ENCODE assay signal across 12 mouse cellular contexts in genomic region chr2:180726658-180727442, GRCm38 (mm10). TPM values are rescaled to one million over a fixed set of nuclear protein-coding genes. Genes with fewer than 3 reads are reported as not detected.
A peak's percentile ranks its signal among the peaks of the same experiment; 100 is the strongest.
DNase-seq lines count a peak whose midpoint lies in the region; ATAC-seq and TF ChIP-seq lines count a peak whose summit lies in the region.
"Had no signal": no experiment of that assay in that cellular context is flagged by ENCODE, and none has a peak within 500 bp of the region (broad histone marks: within the 10 kb centered on the region; RNA-seq: fewer than 3 reads in every experiment).

No protein-coding gene starts in this region.

- no peaks in the 10 kb centered on the region for H3K27me3 ChIP-seq in heart, adult 2 months (ENCODE audit: control insufficient read depth, insufficient read depth, low read length)
- H3K27me3 ChIP-seq in thymus, adult 2 months (ENCODE audit: control insufficient read depth, insufficient read depth, low read length): no peaks in the 10 kb centered on the region
- H3K27me3 ChIP-seq in midbrain, embryonic 16.5 days (ENCODE audit: control insufficient read depth, insufficient read depth, low read depth, low read length): no peaks in the 10 kb centered on the region
- H3K27me3 ChIP-seq: forebrain, embryonic 15.5 days; stomach, embryonic 15.5 days had no signal

- TF ChIP-seq EP300 in heart, adult 2 months (IDR thresholded peaks at IDR 0.05; ENCODE audit: insufficient read depth, low read depth, low read length): no peak

- 37% methylated on average over 6 of the region's 6 CpGs for WGBS in heart, adult 2 months
- 10% methylated on average over 6 of the region's 6 CpGs for WGBS in thymus, adult 2 months
- WGBS in midbrain, embryonic 16.5 days: 76% methylated on average over 6 of the region's 6 CpGs

- no peaks in the 10 kb centered on the region for H3K79me2 ChIP-seq in heart, adult 2 months (replicated peaks; ENCODE audit: control insufficient read depth, insufficient read depth, low read length)

- no peaks in the 10 kb centered on the region for H3K36me3 ChIP-seq in heart, adult 2 months (ENCODE audit: control insufficient read depth, insufficient read depth, low read length)
- H3K36me3 ChIP-seq in thymus, adult 2 months (ENCODE audit: control insufficient read depth, insufficient read depth, low read length): peaks cover 7% of the 10 kb centered on the region; the same call in 1 of the 2 replicates
- peaks cover 4% of the 10 kb centered on the region for H3K36me3 ChIP-seq in midbrain, embryonic 16.5 days (ENCODE audit: control insufficient read depth, insufficient read depth, low read length)

- no peak overlapping the region for H3K27ac ChIP-seq in heart, adult 2 months
- H3K27ac ChIP-seq in thymus, adult 2 months (ENCODE audit: control insufficient read depth, insufficient read depth, low read length): peak overlapping the region; percentile 56
- no peak overlapping the region for H3K27ac ChIP-seq in midbrain, embryonic 16.5 days (ENCODE audit: low read length)
- H3K27ac ChIP-seq: forebrain, embryonic 15.5 days; stomach, embryonic 15.5 days had no signal

- H3K9me3 ChIP-seq in midbrain, embryonic 16.5 days (replicated peaks; ENCODE audit: control insufficient read depth, low read length, poor library complexity, severe bottlenecking): no peaks in the 10 kb centered on the region
- H3K9me3 ChIP-seq: forebrain, embryonic 15.5 days; G1E; stomach, embryonic 15.5 days had no signal

- TF ChIP-seq CTCF in heart, adult 2 months (IDR thresholded peaks at IDR 0.05): no peak
- TF ChIP-seq CTCF in thymus, adult 2 months (IDR thresholded peaks at IDR 0.05; ENCODE audit: borderline replicate concordance, control insufficient read depth, extremely low read depth, insufficient read depth, low read length, poor library complexity): no peak

- DNase-seq in heart, adult 2 months: peak; percentile 42 to 62
- DNase-seq in heart, postnatal 25 days (ENCODE audit: low spot score): no peak
- peak; percentile 62 for DNase-seq in lung, postnatal 25 days (ENCODE audit: low spot score)
- peak; percentile 65 for DNase-seq in thymus, adult 2 months
- no peak for DNase-seq in embryo, embryonic 10.5 days (ENCODE audit: low spot score)
- no peak for DNase-seq in retina, embryonic 14.5 days (ENCODE audit: low spot score)

- peaks cover 13% of the 10 kb centered on the region for H3K4me1 ChIP-seq in heart, adult 2 months (ENCODE audit: control insufficient read depth, insufficient read depth, low read length)
- H3K4me1 ChIP-seq in thymus, adult 2 months (replicated peaks; ENCODE audit: control insufficient read depth, insufficient read depth, low read length): peaks cover 61% of the 10 kb centered on the region
- H3K4me1 ChIP-seq in midbrain, embryonic 16.5 days (ENCODE audit: control insufficient read depth, insufficient read depth, low read length): no peaks in the 10 kb centered on the region
- H3K4me1 ChIP-seq: forebrain, embryonic 15.5 days had no signal

- no peak for TF ChIP-seq POLR2A in heart, adult 2 months (IDR thresholded peaks at IDR 0.05; ENCODE audit: insufficient read depth, low read depth, low read length)
- 0 out of 2 replicates have a peak, but pooled peaks have one; percentile 34 for TF ChIP-seq POLR2A in thymus, adult 2 months (IDR thresholded peaks at IDR 0.05; ENCODE audit: control insufficient read depth, extremely low read depth, insufficient read depth, low read length, poor library complexity)

- no peak overlapping the region for H3K4me2 ChIP-seq in midbrain, embryonic 16.5 days (ENCODE audit: low read length)
- H3K4me2 ChIP-seq: forebrain, embryonic 15.5 days had no signal

- H3K4me3 ChIP-seq in heart, adult 2 months: no peak overlapping the region
- no peak overlapping the region for H3K4me3 ChIP-seq in thymus, adult 2 months (ENCODE audit: control insufficient read depth, insufficient read depth, low read length)
- no peak overlapping the region for H3K4me3 ChIP-seq in midbrain, embryonic 16.5 days (ENCODE audit: low read depth, low read length)
- H3K4me3 ChIP-seq: forebrain, embryonic 15.5 days; stomach, embryonic 15.5 days had no signal

- ATAC-seq in activated CD4-positive, CD25-positive, alpha-beta regulatory T cell, adult 4 months: peak; percentile 83
- ATAC-seq in midbrain, embryonic 16.5 days: no peak
- ATAC-seq: forebrain, embryonic 15.5 days had no signal

- no peak overlapping the region for H3K9ac ChIP-seq in heart, adult 2 months (ENCODE audit: low read depth, low read length)
- H3K9ac ChIP-seq in midbrain, embryonic 16.5 days (ENCODE audit: low read depth, low read length): no peak overlapping the region
- H3K9ac ChIP-seq: forebrain, embryonic 15.5 days; stomach, embryonic 15.5 days had no signal

- intact Hi-C loops in heart, adult 2 months (cut with DNase I): loop anchor here (5.0 kb wide), 1 partner anchor 50 kb away; no protein-coding TSS in a partner anchor
- intact Hi-C loops in heart, postnatal 25 days (cut with DNase I): no loop called here

RNA-seq across cellular contexts. Expression of gene Slc17a9, which starts 1.8 kb away (rescaled TPM):
- total RNA-seq in heart, adult 2 months (2021): under 1 TPM; 0.42 to 0.43 TPM
- polyA plus RNA-seq in heart, adult 2 months (2012; rRNA removed): 2.4 and 2.6 TPM in 2 replicates
- total RNA-seq in heart, postnatal 25 days (2021): under 1 TPM in 1 of 2 experiments, not detected in 1; 0.39 TPM
- 10 to 100 TPM; 68.7 to 77.6 TPM for polyA plus RNA-seq in activated CD4-positive, CD25-positive, alpha-beta regulatory T cell, adult 4 months (2017; shearing (Covaris generic))
- polyA plus RNA-seq in thymus, adult 2 months (2012; rRNA removed): 24.9 and 26.4 TPM in 2 replicates
- polyA plus RNA-seq in midbrain, embryonic 16.5 days (2015; fragmentation: Nextera tagmentation; extraction: Ambion mirVana): 0.11 and 0.24 TPM in 2 replicates

RNA-seq across cellular contexts. Expression of gene Gid8, which starts 16.9 kb away (rescaled TPM):
- total RNA-seq in heart, adult 2 months (2021): 10 to 100 TPM; 59.3 to 61.3 TPM
- 38.9 and 70.7 TPM in 2 replicates for polyA plus RNA-seq in heart, adult 2 months (2012; rRNA removed)
- total RNA-seq in heart, postnatal 25 days (2021): 10 to 100 TPM; 62.9 to 64.3 TPM
- 10 to 100 TPM; 22.3 to 24.5 TPM for polyA plus RNA-seq in activated CD4-positive, CD25-positive, alpha-beta regulatory T cell, adult 4 months (2017; shearing (Covaris generic))
- 34.9 and 35.5 TPM in 2 replicates for polyA plus RNA-seq in thymus, adult 2 months (2012; rRNA removed)
- 55.1 and 57.1 TPM in 2 replicates for polyA plus RNA-seq in midbrain, embryonic 16.5 days (2015; fragmentation: Nextera tagmentation; extraction: Ambion mirVana)

RNA-seq across cellular contexts. Expression of gene Dido1, which starts 17.1 kb away (rescaled TPM):
- total RNA-seq in heart, adult 2 months (2021): 10 to 100 TPM; 30.7 to 30.8 TPM
- polyA plus RNA-seq in heart, adult 2 months (2012; rRNA removed): 8.6 and 13.8 TPM in 2 replicates
- total RNA-seq in heart, postnatal 25 days (2021): 10 to 100 TPM; 27.2 to 31.4 TPM
- polyA plus RNA-seq in activated CD4-positive, CD25-positive, alpha-beta regulatory T cell, adult 4 months (2017; shearing (Covaris generic)): 10 to 100 TPM; 35.0 to 46.9 TPM
- polyA plus RNA-seq in thymus, adult 2 months (2012; rRNA removed): 40.7 and 42.2 TPM in 2 replicates
- polyA plus RNA-seq in midbrain, embryonic 16.5 days (2015; fragmentation: Nextera tagmentation; extraction: Ambion mirVana): 23.9 and 26.8 TPM in 2 replicates

RNA-seq across cellular contexts. Expression of gene Bhlhe23, which starts 49.9 kb away (rescaled TPM):
- not detected for total RNA-seq in heart, adult 2 months (2021)
- not detected in 2 replicates for polyA plus RNA-seq in heart, adult 2 months (2012; rRNA removed)
- total RNA-seq in heart, postnatal 25 days (2021): not detected
- polyA plus RNA-seq in activated CD4-positive, CD25-positive, alpha-beta regulatory T cell, adult 4 months (2017; shearing (Covaris generic)): not detected
- polyA plus RNA-seq in thymus, adult 2 months (2012; rRNA removed): 0.16 and 0.46 TPM in 2 replicates
- polyA plus RNA-seq in midbrain, embryonic 16.5 days (2015; fragmentation: Nextera tagmentation; extraction: Ambion mirVana): 10.1 and 10.4 TPM in 2 replicates
- polyA plus RNA-seq: G1E; intestine, embryonic 14.5 days had no signal

Comparison
In these comparisons a context has a peak if more than half of its experiments do, and no peak if none do; other contexts are left out.
1. DNase-seq: peak in heart, adult 2 months (2 of 2), lung, postnatal 25 days (single experiment) and thymus, adult 2 months (single experiment); none in heart, postnatal 25 days (single experiment), embryo, embryonic 10.5 days (single experiment) and retina, embryonic 14.5 days (single experiment).